Mouse (Mus musculus) left cerebral cortex, postnatal 14 days (tissue): ENCODE measurements around the gene Cdsn. TPM values are rescaled to one million over a fixed set of nuclear protein-coding genes. Genes with fewer than 3 reads are reported as not detected.
A peak's percentile ranks its signal among the peaks of the same experiment; 100 is the strongest.
"Not testable (repeated sequence)": the region's sequence is repeated elsewhere in the genome, so short reads cannot be mapped to it uniquely, and the experiment has no call there.

Experiments
- DNase-seq, 2 experiments: peaks; one replicate each; pipeline ENCODE4 v3.0.0; 2021 to 2022; ENCODE audit warnings: low spot score in 2 of 2, mixed read lengths in 1 of 2
- intact Hi-C: fragments of 180-260 bp; cut with DNase I; formaldehyde crosslinking; loops from one replicate; pipeline ENCODE4 v1.15.1; 2025
- long read RNA-seq, 2 experiments: library from polyadenylated mRNA; stranded (forward); transcript quantifications; one replicate each; pipeline ENCODE4 v2.0.0; 2021
- total RNA-seq, 2 experiments: library from RNA; stranded (reverse); gene quantifications; 2 replicates each; pipeline ENCODE4 v1.2.3; 2021

Cdsn gene
- under 1 TPM; 0.68 to 0.79 TPM for total RNA-seq
- long read RNA-seq, experiment 1, partial matches to known transcripts: 0 of 2 reads
- long read RNA-seq, experiment 1, other reads (novel, unspliced or antisense): 2 of 2 reads
- long read RNA-seq, experiment 2, partial matches to known transcripts: 0 of 4 reads
- long read RNA-seq, experiment 2, other reads (novel, unspliced or antisense): 4 of 4 reads

DNA sequence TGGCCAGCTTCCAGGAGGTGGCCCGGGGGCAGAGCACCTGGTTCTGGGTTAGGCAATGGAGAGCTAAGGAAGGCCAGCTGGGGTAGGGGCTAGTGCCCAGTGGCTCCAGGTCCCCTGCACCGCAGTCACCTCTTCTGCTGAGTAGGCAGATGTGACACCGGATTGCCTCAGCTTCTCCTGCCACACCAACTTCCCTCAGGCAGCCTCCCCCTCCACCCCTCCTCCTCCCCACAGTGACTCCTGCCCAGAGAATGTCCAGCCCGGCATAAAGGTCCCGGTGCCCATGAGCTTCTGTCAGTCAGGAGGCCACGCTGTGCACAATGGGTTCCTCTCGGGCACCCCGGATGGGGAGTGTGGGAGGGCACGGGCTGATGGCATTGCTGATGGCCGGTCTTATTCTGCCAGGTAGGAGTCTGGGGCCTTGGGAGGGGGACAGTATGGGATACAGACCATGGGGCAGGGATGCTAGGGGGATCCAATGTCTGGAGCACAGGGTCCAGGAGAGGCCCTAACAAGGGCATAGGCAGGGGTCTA lies at the start of gene Cdsn:
Gene Cdsn (plus strand): TSS at position 248 of the 534 bp plus-strand sequence.
- DNase-seq: no peak
- intact Hi-C loops: no loop called here

DNA sequence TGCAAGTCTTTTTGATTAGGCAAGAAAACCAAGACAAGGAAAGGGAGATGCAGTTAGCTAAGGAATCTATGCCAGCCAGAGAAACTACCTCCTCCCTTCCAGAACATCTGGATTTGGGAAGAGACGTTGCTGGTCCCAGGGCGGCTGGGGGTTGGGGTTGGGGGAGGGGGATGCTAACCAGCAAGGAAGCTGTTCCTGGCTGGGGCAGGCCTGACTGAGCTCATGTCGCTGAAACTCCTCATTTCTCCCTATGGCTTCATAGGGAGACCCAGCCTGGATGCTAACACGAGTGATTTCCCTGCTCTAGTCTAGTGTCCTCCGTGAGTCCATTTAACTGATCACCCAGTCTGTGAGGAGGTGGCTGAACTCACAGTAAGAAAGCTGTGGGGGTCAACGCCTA lies 49.7 kb upstream of the Cdsn start:
- intact Hi-C loops: no loop called here
- DNase-seq: no peak

DNA sequence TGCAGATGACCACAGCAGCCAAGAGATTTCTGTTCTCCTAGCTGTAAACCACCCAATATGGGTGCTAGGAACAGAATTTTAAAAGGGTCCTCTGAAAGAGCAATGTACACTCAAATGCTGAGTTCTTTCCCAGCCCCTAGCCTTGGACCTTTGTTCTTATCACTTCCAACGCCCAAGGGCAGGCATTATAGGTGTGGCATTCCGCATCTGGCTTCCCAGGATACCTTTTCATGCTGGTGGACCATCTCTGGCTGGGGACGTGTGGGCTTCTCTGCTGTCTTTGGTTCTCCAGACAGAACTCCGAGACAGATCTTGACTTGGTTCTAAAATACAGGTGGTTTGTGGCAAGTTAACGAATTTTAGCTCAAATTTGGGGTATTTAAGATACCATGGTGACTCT lies 49.2 kb upstream of the Cdsn start:
- intact Hi-C loops: no loop called here
- DNase-seq: no peak

DNA sequence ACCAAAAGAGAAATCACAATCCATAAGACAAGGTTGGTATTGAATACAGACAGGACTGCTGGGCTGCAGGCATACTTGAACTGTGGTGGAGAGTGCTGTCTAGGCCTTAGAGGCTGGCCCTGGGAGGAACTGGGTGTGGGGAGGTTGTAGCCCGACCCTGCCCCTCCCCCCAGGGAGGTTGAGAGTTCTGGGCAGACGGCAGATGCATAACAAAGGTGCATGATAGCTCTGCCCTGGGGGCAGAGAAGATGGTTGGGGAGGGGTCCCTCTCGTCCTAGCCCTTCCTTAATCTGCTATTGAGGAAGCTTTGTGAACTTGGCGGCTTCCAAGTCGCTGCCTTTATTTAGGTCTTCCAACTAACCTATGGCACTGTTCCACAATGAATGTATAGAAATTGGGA lies 48.1 kb upstream of the Cdsn start:
- DNase-seq: no peak
- intact Hi-C loops: no loop called here

DNA sequence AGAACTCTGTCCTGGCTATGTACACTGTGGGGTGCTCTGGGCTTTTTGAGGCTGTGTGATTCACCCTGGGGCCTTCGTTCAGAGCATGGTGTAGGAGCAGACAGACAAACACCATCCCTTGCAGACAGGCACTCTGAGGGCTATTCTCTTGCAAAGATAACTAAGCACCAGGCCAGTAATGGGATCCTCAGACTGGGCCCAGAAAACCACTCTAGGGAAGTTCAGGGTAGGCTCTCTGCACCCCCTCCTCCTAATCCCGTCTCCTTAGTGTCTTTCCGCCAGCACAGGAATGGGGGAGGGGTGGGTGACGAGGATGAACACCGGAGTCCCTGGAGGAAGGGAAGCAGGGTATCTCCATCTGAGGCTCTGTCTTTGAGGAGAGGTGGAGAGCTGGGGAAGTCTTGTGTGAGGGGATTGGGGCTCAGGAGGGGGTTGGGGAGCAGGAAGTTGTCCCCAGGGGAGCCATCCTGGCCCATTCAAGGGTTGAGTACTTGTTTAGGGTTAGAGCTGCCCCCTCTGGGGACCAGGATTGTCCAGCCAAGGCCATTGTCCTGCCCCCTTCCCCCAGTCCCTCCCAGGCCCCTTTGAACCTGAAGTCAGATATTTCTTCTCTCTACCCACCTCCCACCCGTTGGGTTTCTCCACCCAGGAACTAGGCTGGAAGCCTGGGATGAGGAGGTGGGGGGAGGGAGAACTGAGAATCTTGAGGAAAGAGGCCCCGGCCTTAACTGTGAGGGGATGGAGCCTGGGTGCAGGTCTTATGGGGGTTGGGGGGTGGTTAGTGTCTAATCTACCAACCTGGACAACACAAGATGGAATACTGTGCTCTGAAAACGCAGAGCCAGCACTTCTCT lies 47.1 kb upstream of the Cdsn start:
- DNase-seq: no peak
- intact Hi-C loops: no loop called here

DNA sequence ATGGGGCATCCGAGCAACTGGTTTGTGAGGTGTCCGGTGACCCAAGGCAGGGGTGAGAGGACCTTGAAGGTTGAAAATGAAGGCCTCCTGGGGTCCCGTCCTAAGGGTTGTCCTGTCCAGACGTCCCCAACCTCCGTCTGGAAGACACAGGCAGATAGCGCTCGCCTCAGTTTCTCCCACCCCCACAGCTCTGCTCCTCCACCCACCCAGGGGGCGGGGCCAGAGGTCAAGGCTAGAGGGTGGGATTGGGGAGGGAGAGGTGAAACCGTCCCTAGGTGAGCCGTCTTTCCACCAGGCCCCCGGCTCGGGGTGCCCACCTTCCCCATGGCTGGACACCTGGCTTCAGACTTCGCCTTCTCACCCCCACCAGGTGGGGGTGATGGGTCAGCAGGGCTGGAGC lies 46.2 kb upstream of the Cdsn start, which contains the start of gene Pou5f1:
Gene Pou5f1 (plus strand): TSS at position 243 of the 400 bp plus-strand sequence.
- DNase-seq: no peak
- intact Hi-C loops: no loop called here

DNA sequence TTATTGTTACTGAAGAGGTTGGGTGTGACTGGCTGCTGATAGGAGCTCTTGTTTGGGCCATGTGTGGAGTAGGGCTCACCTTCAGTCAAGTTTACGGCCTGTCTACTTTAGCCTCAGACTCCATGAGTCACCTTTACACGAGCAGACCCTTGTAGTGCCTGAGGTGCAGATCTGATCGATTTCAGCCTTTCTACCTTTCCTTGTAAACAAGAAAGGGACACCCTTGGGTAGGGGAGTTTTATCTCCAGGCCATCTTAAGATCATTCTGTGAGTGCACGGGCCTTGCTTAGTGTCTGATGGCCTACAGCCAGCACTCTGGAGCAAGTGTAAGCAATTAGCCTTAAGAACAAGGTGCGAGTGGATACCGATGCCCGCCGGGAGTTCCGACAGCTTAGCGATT lies 45.0 kb upstream of the Cdsn start:
- no peak for DNase-seq
- intact Hi-C loops: no loop called here

DNA sequence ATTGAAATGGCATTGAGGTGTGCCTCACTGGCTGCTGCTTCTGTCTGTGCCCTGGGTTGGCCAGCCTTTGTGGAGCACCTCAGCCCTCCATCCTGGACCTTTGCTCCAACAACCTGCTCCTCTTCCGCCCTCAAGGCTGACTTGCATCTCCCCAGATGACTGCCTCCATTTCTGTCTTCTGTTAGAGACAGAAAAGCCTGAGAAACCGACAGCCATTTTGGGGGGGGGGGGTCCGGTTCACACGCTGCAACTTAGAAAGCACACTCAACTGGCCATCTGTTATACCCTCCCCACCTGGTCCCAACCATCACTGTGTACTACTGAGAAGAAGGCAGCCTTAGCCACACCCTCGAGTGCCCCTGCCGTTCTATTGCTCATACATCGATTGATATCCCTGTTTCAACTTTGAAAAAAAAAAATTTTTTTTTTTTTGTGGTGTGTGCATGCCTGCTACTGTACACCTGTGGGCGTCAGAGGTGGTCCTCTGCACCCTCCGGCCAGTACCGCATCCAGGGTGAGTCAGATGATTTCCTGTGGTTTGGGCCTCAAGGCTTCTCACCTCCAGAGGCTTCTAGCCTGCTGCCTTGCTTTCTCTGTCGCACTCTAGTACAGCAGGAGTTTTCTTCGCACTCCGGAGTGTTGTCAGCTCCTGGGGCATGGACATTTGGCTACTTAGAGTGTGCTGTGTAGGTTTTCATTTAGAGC lies 44.2 kb upstream of the Cdsn start:
- intact Hi-C loops: no loop called here
- DNase-seq: no peak

DNA sequence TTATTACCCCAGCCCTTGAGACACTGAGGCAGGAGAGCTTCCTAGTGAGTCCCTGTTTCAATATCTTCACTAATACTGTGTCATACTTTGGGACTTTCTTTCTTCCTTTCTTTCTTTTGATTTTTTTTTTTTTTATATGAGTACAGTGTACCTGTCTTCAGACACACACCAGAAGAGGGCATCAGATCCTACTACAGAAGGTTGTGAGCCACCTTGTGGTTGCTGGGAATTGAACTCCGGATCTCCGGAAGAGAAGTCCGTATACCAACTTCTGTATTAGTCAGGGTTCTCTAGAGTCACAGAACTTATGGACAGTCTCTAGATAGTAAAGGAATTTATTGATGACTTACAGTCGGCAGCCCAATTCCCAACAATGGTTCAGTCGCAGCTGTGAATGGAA lies 43.6 kb upstream of the Cdsn start:
- intact Hi-C loops, DNase-seq: not testable (repeated sequence)

DNA sequence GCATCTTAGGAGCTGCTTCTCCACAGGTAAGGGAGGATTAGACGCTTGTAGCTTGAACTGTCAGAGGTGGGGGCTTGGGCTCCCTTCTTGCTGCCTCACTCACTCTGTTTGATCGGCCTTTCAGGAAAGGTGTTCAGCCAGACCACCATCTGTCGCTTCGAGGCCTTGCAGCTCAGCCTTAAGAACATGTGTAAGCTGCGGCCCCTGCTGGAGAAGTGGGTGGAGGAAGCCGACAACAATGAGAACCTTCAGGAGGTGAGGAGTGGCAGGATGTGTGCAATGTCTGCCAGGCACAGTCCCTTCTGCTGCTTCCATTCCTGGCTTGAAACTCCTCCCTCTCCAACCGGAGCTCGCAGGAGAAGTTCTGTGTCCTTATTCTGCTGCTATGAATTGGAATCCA lies 42.6 kb upstream of the Cdsn start:
- intact Hi-C loops: no loop called here
- DNase-seq: no peak

DNA sequence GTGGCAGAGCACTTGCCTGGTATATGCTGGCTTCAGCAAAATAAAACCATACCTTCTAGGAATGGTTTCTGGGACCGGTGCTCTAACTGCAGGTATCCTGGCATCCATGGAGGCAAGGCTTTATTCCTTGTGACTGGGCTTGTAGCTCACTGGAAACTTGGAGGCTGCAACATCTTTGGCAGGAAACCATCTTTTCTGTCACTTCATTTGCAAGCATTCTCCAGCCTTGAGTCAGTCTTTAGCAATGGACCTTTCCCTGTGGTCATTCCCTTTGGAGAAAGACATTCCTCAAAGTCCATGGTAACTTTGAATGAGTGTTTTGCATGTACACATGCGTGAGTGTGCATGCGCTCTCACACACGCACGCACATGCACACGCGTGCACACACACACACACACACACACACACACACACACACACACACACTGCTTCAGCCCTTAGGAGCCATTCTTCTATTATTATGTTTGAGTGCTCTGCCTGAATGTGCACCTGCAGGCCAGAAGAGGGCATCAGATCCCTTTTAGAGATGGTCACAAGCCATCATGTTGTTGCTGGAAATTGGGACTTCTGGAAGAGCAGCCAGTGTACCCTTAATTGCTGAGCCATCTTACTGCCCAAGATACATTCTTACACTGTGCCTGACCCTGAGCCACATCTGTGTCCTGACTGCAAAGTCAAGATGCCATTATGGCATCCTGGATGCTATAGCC lies 38.9 kb upstream of the Cdsn start:
- DNase-seq: peak; percentile 23 to 60
- intact Hi-C loops: no loop called here

DNA sequence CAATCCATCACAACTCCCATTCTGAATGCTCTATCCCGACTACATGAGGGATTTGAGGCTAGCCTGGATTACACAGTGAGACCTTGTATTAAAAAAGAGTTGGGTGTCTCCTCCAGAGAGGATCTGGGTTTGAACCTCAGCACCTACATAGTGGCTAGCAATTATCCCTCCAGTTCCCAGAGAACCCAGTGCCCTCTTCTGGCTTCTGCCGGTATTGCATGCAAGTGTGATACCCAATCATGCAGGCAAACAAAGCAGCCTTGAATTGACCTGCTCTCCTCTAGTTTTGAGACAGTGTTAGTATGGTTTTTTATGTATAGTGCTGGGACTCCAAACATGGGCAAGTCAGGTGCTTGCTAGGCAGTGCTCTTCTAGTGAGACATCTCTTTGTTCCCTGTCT lies 38.0 kb upstream of the Cdsn start:
- intact Hi-C loops: no loop called here
- DNase-seq: peak; percentile 62 to 68

DNA sequence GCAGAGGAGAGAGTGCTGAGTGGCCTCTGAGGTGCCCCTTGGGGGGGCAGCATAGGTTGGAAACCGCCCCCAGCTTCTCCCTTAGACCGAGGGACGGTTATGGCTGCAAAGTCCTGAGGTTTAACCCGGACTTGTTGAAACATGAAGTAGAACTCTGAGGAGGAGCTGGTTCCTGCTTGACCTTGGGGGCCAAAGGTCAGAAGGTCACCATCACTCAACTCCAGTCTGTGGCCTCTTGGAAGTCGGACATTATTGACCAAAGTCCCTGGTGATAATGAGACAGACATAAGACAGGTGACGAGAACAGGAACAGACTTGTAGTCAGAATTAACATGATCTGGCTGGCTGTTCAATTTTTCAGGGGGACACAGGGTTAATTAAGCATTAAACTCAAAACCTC lies 37.2 kb upstream of the Cdsn start:
- intact Hi-C loops: no loop called here

DNA sequence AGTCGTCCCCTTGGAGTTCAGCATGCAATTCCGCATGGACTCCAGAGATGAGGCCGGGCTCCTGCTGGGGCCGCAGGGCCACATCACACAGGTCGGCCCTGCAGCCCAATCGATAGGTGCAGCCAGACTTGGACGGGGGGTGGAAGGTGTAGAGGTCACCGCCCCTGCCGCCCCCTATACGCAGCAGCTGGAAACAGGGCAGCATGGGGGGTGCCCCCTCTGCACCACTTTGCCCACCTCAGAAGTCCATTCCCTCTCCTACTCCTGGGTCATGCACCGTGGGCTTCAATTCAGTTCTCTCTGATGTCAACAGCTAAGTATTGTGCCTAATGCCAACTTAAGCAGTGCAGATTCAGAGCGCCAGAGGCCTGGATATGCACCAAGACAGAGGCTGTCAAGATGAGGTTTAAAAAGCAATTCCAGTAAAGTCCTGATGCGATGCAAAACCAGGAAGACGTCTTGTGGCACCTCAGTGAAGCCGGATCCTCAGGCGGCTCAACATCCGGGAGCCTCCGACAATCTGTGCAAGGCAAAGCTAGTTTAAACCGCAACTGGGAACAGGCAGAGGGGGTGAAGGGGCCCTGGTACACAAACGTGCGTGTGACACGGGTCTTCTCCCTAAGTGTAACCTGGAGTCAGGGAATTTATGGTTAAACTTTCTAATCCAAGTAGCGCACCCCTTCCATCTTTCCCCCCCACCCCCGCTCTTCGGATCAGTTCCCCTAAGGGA lies 35.9 kb upstream of the Cdsn start:
- intact Hi-C loops: no loop called here
- DNase-seq: peak; percentile 36 to 64

More for the DNA sequence above, 37.2 kb upstream of the Cdsn start:
- no peak for DNase-seq

DNA sequence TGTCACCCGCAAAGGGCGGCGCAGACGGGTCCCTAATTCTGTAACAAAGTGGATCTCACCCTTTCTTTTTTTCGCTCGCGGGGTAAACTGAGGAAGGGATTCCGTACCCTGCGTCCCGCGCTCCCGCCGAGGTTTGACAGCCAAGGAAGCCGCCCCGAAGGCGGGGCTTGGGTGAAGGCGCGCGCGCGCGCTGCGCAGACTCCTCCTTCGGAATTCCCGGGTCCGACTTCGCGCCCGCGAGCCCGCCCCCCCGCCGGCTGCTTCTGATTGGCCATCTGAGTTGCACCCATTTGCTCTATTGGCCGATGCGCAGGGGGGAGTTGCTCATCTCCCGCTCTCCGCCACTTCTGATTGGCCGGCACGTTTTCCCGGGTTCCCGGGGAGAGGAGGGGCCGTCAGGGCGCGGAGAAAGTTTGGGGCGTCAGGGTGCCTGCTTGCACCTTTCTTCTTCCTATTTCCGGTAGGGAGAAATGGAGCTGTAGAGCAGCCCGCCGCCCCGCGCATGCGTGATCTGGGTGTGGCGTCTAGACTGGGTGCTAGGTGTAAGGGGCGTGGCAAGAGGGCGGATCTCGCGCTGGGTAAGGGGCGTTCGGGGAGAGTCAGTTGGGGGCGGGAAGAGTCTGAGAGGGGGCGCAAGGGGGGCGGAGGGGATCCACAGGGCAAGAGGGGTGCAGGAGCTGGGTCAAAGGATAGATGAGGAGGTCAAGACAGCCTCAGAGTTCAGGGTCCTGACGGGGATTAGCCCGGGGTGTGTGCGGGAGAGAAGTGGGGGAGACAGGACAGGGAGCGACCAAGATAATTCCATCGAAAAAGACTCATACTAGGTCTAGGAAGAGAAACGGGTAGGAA lies 35.1 kb upstream of the Cdsn start, which contains the start of the genes Tcf19 and Cchcr1:
Gene Tcf19 (minus strand): TSS at position 173 of the 849 bp plus-strand sequence.
Gene Cchcr1 (plus strand): TSS at position 449 of the 849 bp plus-strand sequence.
- peak; percentile 96 for DNase-seq
- intact Hi-C loops: no loop called here

DNA sequence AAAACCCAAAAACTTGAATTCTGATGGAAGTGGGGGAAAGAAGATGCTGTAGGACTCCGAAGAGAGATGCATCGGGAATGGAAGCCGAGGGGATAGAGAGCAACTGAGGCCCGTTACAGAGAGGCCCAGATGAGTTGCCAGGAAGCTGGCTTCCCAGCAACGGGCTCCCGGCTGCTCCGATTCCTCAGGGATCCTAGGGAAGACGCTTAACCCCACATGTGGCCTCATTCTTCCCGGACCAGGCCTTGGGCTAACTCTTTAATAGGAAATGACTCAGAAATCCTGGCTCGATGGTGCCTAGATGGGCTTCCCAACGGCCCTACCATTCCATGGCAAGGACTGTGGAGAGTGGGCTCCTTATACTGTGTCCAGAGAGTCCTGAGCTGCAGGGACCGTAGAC lies 34.4 kb upstream of the Cdsn start:
- DNase-seq: no peak
- intact Hi-C loops: no loop called here

DNA sequence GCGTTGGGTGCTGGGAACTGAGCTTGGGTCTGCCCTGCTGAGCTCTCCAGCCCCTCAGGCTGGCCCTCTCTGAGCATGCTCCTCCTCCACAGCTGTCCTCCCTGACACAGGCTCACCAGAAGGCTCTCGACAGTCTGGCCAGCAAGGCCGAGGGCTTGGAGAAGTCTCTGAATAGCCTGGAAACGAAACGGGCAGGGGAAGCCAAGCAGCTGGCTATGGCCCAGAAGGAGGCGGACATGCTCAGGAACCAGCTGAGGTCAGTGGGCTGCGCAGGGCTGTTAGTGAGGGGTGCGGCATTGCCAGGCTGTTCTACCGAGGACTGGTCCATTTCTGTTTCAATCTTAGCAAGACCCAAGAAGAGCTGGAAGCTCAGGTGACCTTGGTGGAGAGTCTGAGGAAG lies 27.6 kb upstream of the Cdsn start:
- no peak for DNase-seq

DNA sequence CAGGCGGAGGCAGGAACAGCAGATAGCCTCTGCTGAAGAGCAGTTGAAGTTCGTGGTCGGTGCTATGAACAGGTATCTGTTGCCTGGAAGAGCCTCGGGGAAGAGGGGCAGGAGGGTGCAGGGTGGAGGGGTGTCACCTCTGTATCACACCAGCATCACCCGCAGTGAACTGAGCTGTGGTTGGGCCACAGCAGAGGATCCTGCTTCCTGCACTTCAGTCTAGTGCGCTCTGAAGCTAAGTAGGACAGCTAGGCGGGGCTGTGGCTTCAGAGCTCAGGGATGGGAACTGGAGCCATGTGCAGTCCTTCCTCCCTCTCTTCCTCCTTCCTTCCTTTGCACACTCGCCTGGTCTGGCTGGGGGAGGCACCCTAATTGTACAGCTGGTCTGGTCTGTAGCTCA lies 25.3 kb upstream of the Cdsn start:
- DNase-seq: no peak
- intact Hi-C loops: no loop called here

More for the DNA sequence above, 27.6 kb upstream of the Cdsn start:
- intact Hi-C loops: no loop called here
